Mouse (Mus musculus) neutrophil, adult 65 days (primary cell): Measurements from ENCODE around the gene Lexm. TPM values are rescaled to one million over a fixed set of nuclear protein-coding genes. Genes with fewer than 3 reads are reported as not detected.

Experiments used
- total RNA-seq: library from RNA; stranded (reverse); gene quantifications from 2 replicates; pipeline ENCODE4 v1.2.4, GENCODE M21; 2023

The Lexm gene
- total RNA-seq: not detected in 2 replicates

DNA sequence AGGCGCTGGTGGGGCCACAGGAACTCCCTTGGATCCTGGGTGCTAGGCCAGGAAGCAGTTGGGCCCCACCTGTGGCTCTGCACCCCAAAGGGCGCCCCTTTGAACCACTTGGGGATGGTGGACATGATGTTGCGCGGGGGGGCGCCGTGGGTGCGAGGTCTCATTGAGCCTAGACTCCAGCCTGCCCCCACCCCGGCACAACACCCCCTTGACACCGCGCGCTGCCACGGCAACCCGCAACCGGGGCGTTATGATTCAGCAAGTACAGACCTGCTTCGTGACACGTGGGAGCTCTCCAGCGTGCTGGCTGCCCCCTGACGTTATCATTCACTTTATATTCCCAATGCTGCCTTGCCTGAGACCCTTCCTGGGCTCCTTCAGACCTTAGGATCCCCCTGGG, at the start of gene Lexm:
TSS of gene Lexm (minus strand) at position 186 of the 400 bp plus-strand sequence.

DNA sequence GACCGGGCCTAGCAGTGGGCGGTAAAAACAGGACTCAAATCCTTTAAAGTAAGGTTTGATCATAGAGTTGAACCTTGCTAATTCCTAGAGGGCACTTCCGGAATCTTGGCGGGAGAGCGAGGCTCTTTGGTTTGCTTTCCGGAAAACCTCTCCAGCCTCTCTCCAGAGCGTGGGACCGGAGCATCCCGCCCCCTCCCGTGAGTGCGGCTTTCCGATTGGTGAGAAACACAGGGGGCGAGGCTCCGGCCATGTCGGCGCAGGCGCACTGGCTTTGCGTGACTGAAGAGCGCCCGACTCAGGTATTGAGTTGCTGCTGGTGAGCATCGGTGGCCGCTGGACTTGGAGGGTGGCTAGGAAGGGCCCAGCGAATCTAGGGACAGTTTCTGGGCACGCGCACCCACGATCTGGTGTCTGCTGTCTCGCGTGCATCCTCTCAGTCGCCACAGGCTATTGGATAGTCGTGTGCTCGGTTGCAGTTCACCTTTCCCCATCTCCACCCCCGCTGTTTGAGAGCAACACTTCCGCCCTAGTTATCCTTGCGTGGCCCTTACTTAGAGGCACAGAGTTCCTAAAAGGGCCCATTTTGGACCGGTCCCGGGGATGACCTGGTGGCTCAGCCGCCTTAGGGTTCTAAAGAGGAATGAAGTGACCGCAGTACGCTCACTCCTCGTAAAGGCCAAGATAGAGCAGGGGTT, 33.9 kb upstream of the Lexm start, which contains the start of gene Pars2:
TSS of gene Pars2 (plus strand) at position 237 of the 695 bp plus-strand sequence.

DNA sequence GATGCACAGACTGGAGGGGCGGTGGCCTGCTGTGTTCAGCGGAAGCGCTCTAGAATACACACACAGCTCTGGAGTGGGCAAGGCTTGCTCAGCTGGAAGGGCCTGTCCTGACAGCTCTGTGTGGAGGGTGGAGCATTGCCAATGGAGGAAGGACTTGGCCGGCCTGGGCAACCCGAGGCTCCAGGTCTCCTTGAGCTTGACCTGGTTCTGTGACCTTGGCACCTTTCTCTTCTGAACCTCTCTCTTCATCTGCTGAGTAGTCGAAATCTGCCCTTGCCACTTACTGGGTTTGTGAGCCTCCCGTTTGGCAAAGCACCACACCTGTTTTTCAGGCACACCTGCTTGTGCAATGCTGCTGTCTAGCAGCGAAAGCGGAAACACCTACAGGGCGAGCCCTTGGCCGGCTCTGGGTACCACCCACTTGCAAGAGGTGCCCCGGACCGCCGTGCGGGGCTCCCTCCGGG, 5.0 kb upstream of the Lexm start, which contains the start of gene Ttc22:
TSS of gene Ttc22 (plus strand) at position 403 of the 464 bp plus-strand sequence.

DNA sequence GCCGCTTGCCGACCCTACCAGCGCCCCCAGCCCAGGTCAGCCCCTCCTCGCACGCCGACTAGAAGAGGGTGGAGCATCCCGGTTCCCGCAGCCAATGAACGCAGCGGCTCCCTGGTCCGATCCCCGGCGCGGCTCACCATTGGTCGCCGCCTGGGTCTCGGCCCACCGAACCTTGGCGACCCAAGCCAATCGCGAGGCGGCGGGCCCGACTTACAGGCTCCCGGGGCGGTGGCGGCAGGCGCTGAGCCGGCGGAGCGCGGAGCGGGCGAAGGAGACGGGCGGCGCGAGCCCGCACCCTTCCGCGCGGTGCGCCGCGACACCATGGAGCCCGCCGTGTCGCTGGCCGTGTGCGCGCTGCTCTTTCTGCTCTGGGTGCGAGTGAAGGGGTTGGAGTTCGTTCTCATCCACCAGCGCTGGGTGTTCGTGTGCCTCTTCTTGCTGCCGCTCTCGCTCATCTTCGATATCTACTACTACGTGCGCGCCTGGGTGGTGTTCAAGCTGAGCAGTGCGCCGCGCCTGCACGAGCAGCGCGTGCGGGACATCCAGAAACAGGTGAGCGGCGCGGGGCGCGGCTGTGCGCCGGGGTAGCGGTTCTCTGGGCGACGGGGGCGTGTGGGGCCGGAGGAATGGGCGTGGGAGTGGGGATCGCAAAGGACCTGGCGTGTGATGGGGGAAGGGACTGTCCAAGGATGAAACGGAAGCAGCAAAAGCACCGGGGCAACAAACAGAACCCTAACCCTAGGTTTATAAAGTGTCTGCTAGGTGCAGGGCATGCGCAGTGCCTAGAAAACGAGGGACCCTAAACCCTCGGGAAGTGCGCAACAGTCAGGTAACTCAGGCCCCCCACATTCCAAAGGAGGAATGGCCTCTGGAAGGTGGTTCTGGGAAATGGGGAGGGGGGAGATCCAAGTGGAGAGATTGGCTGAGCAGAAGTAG, 55.9 kb downstream of the Lexm start, which contains the start of gene Dhcr24:
TSS of gene Dhcr24 (plus strand) at position 193 of the 936 bp plus-strand sequence.

Other genes starting within 250 kb of the Lexm start
- gene Pcsk9, start 152.9 kb downstream of the Lexm start, total RNA-seq: not detected in 2 replicates
- not detected in 2 replicates for gene Bsnd, start 125.0 kb downstream of the Lexm start, total RNA-seq
- gene Dhcr24, start 56.2 kb downstream of the Lexm start, total RNA-seq: 2.9 and 3.3 TPM in 2 replicates
- gene Ttc22, start 5.2 kb upstream of the Lexm start, total RNA-seq: not detected in 2 replicates
- 0.73 and 1.2 TPM in 2 replicates for gene Pars2, start 33.8 kb upstream of the Lexm start, total RNA-seq
- 12.5 and 14.3 TPM in 2 replicates for gene Ttc4, start 61.7 kb upstream of the Lexm start, total RNA-seq
- gene Mroh7, start 113.7 kb upstream of the Lexm start, total RNA-seq: not detected in 2 replicates
- not detected in 2 replicates for gene Fam151a, start 116.6 kb upstream of the Lexm start, total RNA-seq
- 6.6 and 9.5 TPM in 2 replicates for gene Acot11, start 187.8 kb upstream of the Lexm start, total RNA-seq